Mouse (Mus musculus): ENCODE data around the gene Coq9. TPM values are rescaled to one million over a fixed set of nuclear protein-coding genes. Genes with fewer than 3 reads are reported as not detected.

Coq9 gene
- polyA plus RNA-seq, 1 experiment = 123 TPM

DNA sequence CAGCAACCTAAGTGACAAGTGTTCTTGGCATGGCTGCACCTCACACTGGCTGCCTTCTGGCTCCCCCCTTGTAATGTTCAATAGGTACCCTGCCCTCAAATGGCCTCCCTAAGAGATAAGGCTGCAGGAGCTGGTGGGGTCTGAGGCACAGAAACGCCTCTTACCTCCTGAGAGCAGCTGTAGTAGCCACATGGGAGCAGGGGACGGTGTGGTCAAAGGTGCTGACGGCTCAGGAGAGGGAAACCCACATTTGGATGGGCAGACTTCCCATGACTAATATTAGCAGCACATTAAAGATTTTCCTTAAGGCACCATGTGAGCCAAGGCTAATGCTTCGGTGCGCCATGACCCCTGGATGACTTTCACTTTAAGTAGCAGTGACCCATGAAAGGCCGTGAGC, 62.5 kb downstream of the Coq9 start:
- TF ChIP-seq CTCF (IDR thresholded peaks at IDR 0.05; ENCODE audit: insufficient read depth, low read length) (no peak), POLR2A (IDR thresholded peaks at IDR 0.05; ENCODE audit: borderline replicate concordance, extremely low read depth, low read depth, low read length) (no peak)
- Histone ChIP-seq H3K4me1 (ENCODE audit: control insufficient read depth, insufficient read depth, low read length) (peaks cover 19% of the 10 kb centered on the region), H3K4me3 (replicated peaks; ENCODE audit: extremely low read depth, low read depth, low read length) (no peak overlapping the region)
- DNase-seq = no peak
- WGBS = 30% methylated on average over 6 of the region's 6 CpGs

DNA sequence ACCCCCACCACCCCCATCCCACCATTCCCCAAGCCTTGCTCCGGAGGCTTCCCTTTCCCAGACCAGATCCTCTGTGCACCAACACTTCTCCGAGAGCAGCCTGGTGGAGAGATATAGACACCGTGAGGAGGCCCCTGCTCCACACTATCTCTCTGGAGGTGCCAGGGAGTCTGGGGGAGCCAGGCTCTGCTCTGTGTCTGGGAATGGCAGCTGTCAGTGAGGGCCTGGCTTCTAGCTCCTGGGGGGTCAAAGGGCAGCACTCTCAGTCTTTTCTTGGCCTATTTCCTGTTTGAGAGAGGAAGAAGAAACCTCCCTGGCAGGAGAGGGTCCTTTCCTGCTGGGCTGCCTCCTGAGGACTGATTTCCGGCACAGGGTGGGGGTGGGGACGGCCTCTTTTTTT, 62.9 kb downstream of the Coq9 start:
- TF ChIP-seq CTCF (IDR thresholded peaks at IDR 0.05; ENCODE audit: insufficient read depth, low read length) (no peak), POLR2A (IDR thresholded peaks at IDR 0.05; ENCODE audit: borderline replicate concordance, extremely low read depth, low read depth, low read length) (no peak)
- WGBS = 26% methylated on average over 5 of the region's 5 CpGs
- Histone ChIP-seq H3K4me1 (ENCODE audit: control insufficient read depth, insufficient read depth, low read length) (peaks cover 22% of the 10 kb centered on the region), H3K4me3 (replicated peaks; ENCODE audit: extremely low read depth, low read depth, low read length) (no peak overlapping the region)
- DNase-seq = no peak

DNA sequence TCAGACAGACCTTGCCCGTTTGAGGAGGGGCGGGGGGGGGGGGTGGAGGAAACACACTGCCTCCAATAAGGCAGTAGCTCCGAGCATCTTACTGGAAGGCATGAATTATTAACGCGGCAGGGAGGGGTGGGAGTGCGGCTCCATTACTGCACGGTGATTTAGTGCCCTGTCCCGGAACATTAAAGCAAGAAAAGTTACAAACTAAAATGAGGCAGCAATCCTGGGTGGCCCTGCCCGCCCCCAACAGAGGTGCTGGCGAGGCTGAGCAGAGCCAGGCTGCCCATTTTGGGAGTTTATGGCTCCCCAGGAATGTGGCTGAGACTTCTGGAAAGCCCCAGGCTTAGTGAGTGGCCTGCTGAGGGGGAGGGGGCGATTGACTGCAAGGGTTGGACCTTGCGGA, 65.6 kb downstream of the Coq9 start:
- TF ChIP-seq POLR2A (IDR thresholded peaks at IDR 0.05; ENCODE audit: borderline replicate concordance, extremely low read depth, low read depth, low read length) (no peak), CTCF (IDR thresholded peaks at IDR 0.05; ENCODE audit: insufficient read depth, low read length) (no peak)
- no peak for DNase-seq
- WGBS = 77% methylated on average over 12 of the region's 12 CpGs
- Histone ChIP-seq H3K4me3 (replicated peaks; ENCODE audit: extremely low read depth, low read depth, low read length) (no peak overlapping the region), H3K4me1 (ENCODE audit: control insufficient read depth, insufficient read depth, low read length) (peaks cover 29% of the 10 kb centered on the region)

Other genes starting within 250 kb of the Coq9 start
- gene Rspry1, start 236.4 kb upstream of the Coq9 start, polyA plus RNA-seq (2012; rRNA removed) = 5.3 and 7.8 TPM in 2 replicates
- 13.6 and 17.1 TPM in 2 replicates for gene Fam192a, start 236.3 kb upstream of the Coq9 start, polyA plus RNA-seq (2012; rRNA removed)
- gene Arl2bp, start 171.7 kb upstream of the Coq9 start, polyA plus RNA-seq (2012; rRNA removed) = 104 and 126 TPM in 2 replicates
- gene Pllp, start 142.0 kb upstream of the Coq9 start, polyA plus RNA-seq (2012; rRNA removed) = 108 and 172 TPM in 2 replicates
- gene Ccl22, start 92.7 kb upstream of the Coq9 start, polyA plus RNA-seq (2012; rRNA removed) = 11.8 and 11.9 TPM in 2 replicates
- 65.8 and 132 TPM in 2 replicates for gene Cx3cl1, start 66.3 kb upstream of the Coq9 start, polyA plus RNA-seq (2012; rRNA removed)
- 6.4 and 9.8 TPM in 2 replicates for gene Ccl17, start 27.9 kb upstream of the Coq9 start, polyA plus RNA-seq (2012; rRNA removed)
- 22.9 and 27.8 TPM in 2 replicates for gene Ciapin1, start within 50 bp of the Coq9 start, polyA plus RNA-seq (2012; rRNA removed)
- 81.9 and 105 TPM in 2 replicates for gene Polr2c, start 19.1 kb downstream of the Coq9 start, polyA plus RNA-seq (2012; rRNA removed)
- gene Dok4, start 38.0 kb downstream of the Coq9 start, polyA plus RNA-seq (2012; rRNA removed) = 39.6 and 46.4 TPM in 2 replicates
- gene Ccdc102a, start 79.8 kb downstream of the Coq9 start, polyA plus RNA-seq (2012; rRNA removed) = 19.0 and 21.2 TPM in 2 replicates
- 4.8 and 5.3 TPM in 2 replicates for gene Adgrg5, start 85.4 kb downstream of the Coq9 start, polyA plus RNA-seq (2012; rRNA removed)
- gene Adgrg1, start 136.4 kb downstream of the Coq9 start, polyA plus RNA-seq (2012; rRNA removed) = 192 and 233 TPM in 2 replicates
- 15.4 and 18.9 TPM in 2 replicates for gene Adgrg3, start 179.4 kb downstream of the Coq9 start, polyA plus RNA-seq (2012; rRNA removed)
- 14.0 and 18.5 TPM in 2 replicates for gene Drc7, start 216.8 kb downstream of the Coq9 start, polyA plus RNA-seq (2012; rRNA removed)
- 18.4 and 20.0 TPM in 2 replicates for gene Katnb1, start 242.9 kb downstream of the Coq9 start, polyA plus RNA-seq (2012; rRNA removed)